Mouse (Mus musculus) MEL (cell line): Measurements from ENCODE around the gene Usp32. TPM values are rescaled to one million over a fixed set of nuclear protein-coding genes. Genes with fewer than 3 reads are reported as not detected.

Experiments used
- BHLHE40 ChIP-seq: IDR thresholded peaks from 2 replicates; pipeline ENCODE4 v1.6.1; 2012; ENCODE audit warnings: low read depth, mild to moderate bottlenecking, inconsistent platforms, low read length, improper control_type of control experiment, borderline replicate concordance
- CHD1 ChIP-seq: IDR thresholded peaks from 2 replicates; pipeline ENCODE4 v1.6.1; 2012; ENCODE audit warnings: low read depth, mild to moderate bottlenecking, inconsistent platforms, low read length, improper control_type of control experiment
- E2F4 ChIP-seq: IDR thresholded peaks from 2 replicates; pipeline ENCODE4 v1.6.1; 2011; ENCODE audit warnings: low read depth, low read length, improper control_type of control experiment, borderline replicate concordance
- ELF1 ChIP-seq: IDR thresholded peaks from 2 replicates; pipeline ENCODE4 v1.6.1; 2014; ENCODE audit warnings: low read depth, mild to moderate bottlenecking, inconsistent platforms, low read length, improper control_type of control experiment, moderate library complexity
- EP300 ChIP-seq, 2 experiments: IDR thresholded peaks; 2 replicates each; pipeline ENCODE4 v1.6.1; 2011; ENCODE audit warnings: improper control_type of control experiment in 2 of 2, low read length in 2 of 2, low read depth in 1 of 2, mild to moderate bottlenecking in 1 of 2
- ETS1 ChIP-seq: IDR thresholded peaks from 2 replicates; pipeline ENCODE4 v1.6.1; 2012; ENCODE audit warnings: low read depth, mild to moderate bottlenecking, inconsistent platforms, low read length, improper control_type of control experiment, moderate library complexity
- GABPA ChIP-seq: IDR thresholded peaks from 2 replicates; pipeline ENCODE4 v1.6.1; 2012; ENCODE audit warnings: low read depth, mild to moderate bottlenecking, inconsistent platforms, low read length, improper control_type of control experiment, moderate library complexity
- GATA1 ChIP-seq: IDR thresholded peaks from 2 replicates; pipeline ENCODE4 v1.6.1; 2011; ENCODE audit warnings: low read depth, low read length, improper control_type of control experiment
- HCFC1 ChIP-seq: IDR thresholded peaks from 2 replicates; pipeline ENCODE4 v1.6.1; 2012; ENCODE audit warnings: low read depth, mild to moderate bottlenecking, inconsistent platforms, low read length, improper control_type of control experiment, moderate library complexity
- KAT2A ChIP-seq: conservative IDR thresholded peaks from 2 replicates; pipeline ENCODE4 v1.6.1; 2012; ENCODE audit warnings: low read depth, low read length, improper control_type of control experiment, inconsistent platforms
- MAFK ChIP-seq: IDR thresholded peaks from 2 replicates; pipeline ENCODE4 v1.6.1; 2011; ENCODE audit warnings: low read depth, mild to moderate bottlenecking, low read length, improper control_type of control experiment, borderline replicate concordance
- MAX ChIP-seq: IDR thresholded peaks from 2 replicates; pipeline ENCODE4 v1.6.1; 2011; ENCODE audit warnings: low read length, improper control_type of control experiment
- MAZ ChIP-seq: IDR thresholded peaks from 2 replicates; pipeline ENCODE4 v1.6.1; 2012; ENCODE audit warnings: low read depth, mild to moderate bottlenecking, inconsistent platforms, low read length, improper control_type of control experiment
- MXI1 ChIP-seq: IDR thresholded peaks from 2 replicates; pipeline ENCODE4 v1.6.1; 2011; ENCODE audit warnings: mild to moderate bottlenecking, low read depth, low read length, improper control_type of control experiment
- NELFE ChIP-seq: IDR thresholded peaks from 2 replicates; pipeline ENCODE4 v1.6.1; 2011; ENCODE audit warnings: low read depth, low read length, improper control_type of control experiment
- POLR2A ChIP-seq, 2 experiments: IDR thresholded peaks; 2 replicates each; pipeline ENCODE4 v1.6.1; 2011 to 2012; ENCODE audit warnings: low read length in 2 of 2, mild to moderate bottlenecking in 2 of 2, control low read depth in 1 of 2, improper control_type of control experiment in 1 of 2, low read depth in 1 of 2, moderate library complexity in 1 of 2; ENCODE audit not compliant: control insufficient read depth in 1 of 2, insufficient read depth in 1 of 2, poor library complexity in 1 of 2
- POLR2AphosphoS2 ChIP-seq: IDR thresholded peaks from 2 replicates; pipeline ENCODE4 v1.6.1; 2011; ENCODE audit warnings: low read length, improper control_type of control experiment
- RAD21 ChIP-seq: IDR thresholded peaks from 2 replicates; pipeline ENCODE4 v1.6.1; 2011; ENCODE audit warnings: mild to moderate bottlenecking, low read depth, low read length, improper control_type of control experiment
- SIN3A ChIP-seq: IDR thresholded peaks from 2 replicates; pipeline ENCODE4 v1.6.1; 2012; ENCODE audit warnings: low read length, improper control_type of control experiment, inconsistent platforms
- TAL1 ChIP-seq: IDR thresholded peaks from 2 replicates; pipeline ENCODE4 v1.6.1; 2012; ENCODE audit warnings: mild to moderate bottlenecking, inconsistent platforms, low read length, moderate library complexity, mixed read lengths
- TCF12 ChIP-seq: IDR thresholded peaks from 2 replicates; pipeline ENCODE4 v1.6.1; 2014; ENCODE audit warnings: low read depth, mild to moderate bottlenecking, inconsistent platforms, low read length, improper control_type of control experiment, moderate library complexity
- UBTF ChIP-seq: IDR thresholded peaks from 2 replicates; pipeline ENCODE4 v1.6.1; 2012; ENCODE audit warnings: low read depth, mild to moderate bottlenecking, inconsistent platforms, low read length, improper control_type of control experiment, moderate library complexity, borderline replicate concordance; ENCODE audit not compliant: insufficient read depth
- USF1 ChIP-seq: IDR thresholded peaks from 2 replicates; pipeline ENCODE4 v1.6.1; 2014; ENCODE audit warnings: low read depth, mild to moderate bottlenecking, inconsistent platforms, low read length, improper control_type of control experiment, moderate library complexity
- ZKSCAN1 ChIP-seq: IDR thresholded peaks from 2 replicates; pipeline ENCODE4 v1.6.1; 2012; ENCODE audit warnings: low read depth, mild to moderate bottlenecking, inconsistent platforms, low read length, improper control_type of control experiment, moderate library complexity
- ZNF384 ChIP-seq: IDR thresholded peaks from 2 replicates; pipeline ENCODE4 v1.6.1; 2012; ENCODE audit warnings: low read depth, mild to moderate bottlenecking, inconsistent platforms, low read length, improper control_type of control experiment
- polyA plus RNA-seq, 2 experiments: library from polyadenylated mRNA; stranded (reverse) in 1 of 2; unstranded in 1 of 2; fragments of >175 nt in 1 of 2; fragments of >200 nt in 1 of 2; gene quantifications; 2 replicates each; pipeline versions ENCODE4 v1.2.1 to v1.2.4; 2012; ENCODE audit warnings: low replicate concordance in 2 of 2, low read depth in 1 of 2; ENCODE audit not compliant: insufficient read length in 2 of 2, insufficient read depth in 1 of 2, missing spikeins in 1 of 2
- total RNA-seq: library from RNA; depleted of rRNA; stranded (reverse); fragments of 300-350 nt; gene quantifications from 2 replicates; pipeline ENCODE4 v1.2.3, GENCODE M21; 2012

The Usp32 gene
- total and polyA plus RNA-seq, 3 experiments = 11.3 to 11.5 TPM; not detected in 1

DNA sequence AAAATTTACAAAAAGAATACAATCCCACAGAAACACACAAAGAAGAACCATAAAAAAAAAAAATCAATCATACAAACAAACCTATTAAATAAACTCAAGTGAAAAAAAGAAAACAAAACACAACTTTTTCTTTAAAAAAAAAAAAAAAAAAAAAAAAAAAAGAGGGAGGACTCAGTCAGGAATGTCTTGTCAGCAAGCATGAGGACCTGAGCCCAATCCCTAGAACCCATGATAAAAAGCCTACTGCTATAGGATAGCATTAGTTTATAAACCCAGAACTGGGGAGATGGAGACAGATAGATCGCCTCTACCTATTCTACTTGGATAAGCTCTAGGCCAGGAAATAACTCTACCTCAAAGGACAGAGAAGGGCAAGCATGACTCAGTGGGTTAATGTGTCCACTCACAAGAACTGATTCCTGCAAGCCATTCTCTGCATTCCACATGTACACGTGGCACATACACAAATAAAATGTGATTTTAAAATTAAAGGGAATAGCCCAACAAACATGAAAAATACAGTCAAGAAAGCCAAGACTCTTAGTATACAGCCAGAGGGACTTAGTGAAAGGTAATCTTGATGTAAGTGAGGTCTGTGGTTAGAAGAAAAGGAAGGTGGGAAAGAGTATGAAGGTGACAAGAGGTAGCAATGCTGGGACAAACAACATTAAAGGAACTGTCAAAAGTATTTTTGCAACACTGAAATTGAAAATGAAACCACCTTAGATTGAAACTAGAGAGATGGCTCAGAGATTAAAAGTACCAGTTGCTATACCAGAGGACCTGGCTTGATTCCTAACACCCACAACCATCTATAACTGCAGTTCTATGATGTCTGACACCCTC is 13.5 kb downstream of the Usp32 start (continued):
- TF ChIP-seq NELFE = no peak
- TF ChIP-seq RAD21 = no peak
- TF ChIP-seq EP300 (IDR thresholded peaks at IDR 0.05; ENCODE audit: low read depth in 1 of 2, low read length in 2 of 2) = peak in 1 of 2 experiments; percentile 58; a peak in 2 of 4 replicates
- TF ChIP-seq POLR2AphosphoS2 = no peak
- TF ChIP-seq ZKSCAN1 = no peak
- no peak for TF ChIP-seq E2F4
- no peak; the same call in none of the 2 replicates for TF ChIP-seq SIN3A
- peak; percentile 78 for TF ChIP-seq ZNF384
- 0 out of 2 replicates have a peak, but pooled peaks have one; percentile 20 for TF ChIP-seq HCFC1
- no peak for TF ChIP-seq UBTF
- TF ChIP-seq ETS1 = peak; percentile 54; the same call in 1 of the 2 replicates
- no peak for TF ChIP-seq USF1
- TF ChIP-seq MAFK = 0 out of 2 replicates have a peak, but pooled peaks have one; percentile 12
- TF ChIP-seq GABPA = no peak
- no peak for TF ChIP-seq MAX
- no peak for TF ChIP-seq ELF1
- TF ChIP-seq CHD1 = 0 out of 2 replicates have a peak, but pooled peaks have one; percentile 36
- no peak for TF ChIP-seq POLR2A (IDR thresholded peaks at IDR 0.05; ENCODE audit: control insufficient read depth in 1 of 2, insufficient read depth in 1 of 2, low read depth in 1 of 2, low read length in 2 of 2, poor library complexity in 1 of 2)
- TF ChIP-seq GATA1 = peak; percentile 47; the same call in 1 of the 2 replicates
- no peak for TF ChIP-seq KAT2A
- no peak for TF ChIP-seq MAZ
- peak; percentile 73 for TF ChIP-seq MXI1
- no peak for TF ChIP-seq TCF12
- no peak for TF ChIP-seq BHLHE40
- TF ChIP-seq TAL1 = no peak
